Mouse (Mus musculus): ENCODE measurements around the gene Ache. TPM values are rescaled to one million over a fixed set of nuclear protein-coding genes. Genes with fewer than 3 reads are reported as not detected.

Gene Ache
- polyA plus RNA-seq, 1 experiment from 2014 or later, result 3.0 TPM

- 71% methylated on average over 6 of the region's 6 CpGs for WGBS
- Histone ChIP-seq H3K4me1 (ENCODE audit: insufficient read depth, low read length) (peaks cover 22% of the 10 kb centered on the region), H3K27me3 (ENCODE audit: insufficient read depth, low read length) (no peaks in the 10 kb centered on the region), H3K36me3 (ENCODE audit: insufficient read depth, low read length) (no peaks in the 10 kb centered on the region), H3K27ac (ENCODE audit: low read length) (peak overlapping the region; percentile 93), H3K4me2 (replicated peaks; ENCODE audit: low read depth, low read length) (no peak overlapping the region), H3K9ac (replicated peaks; ENCODE audit: low read length) (0 out of 2 replicates have a peak overlapping the region, but pooled peaks have one; percentile 81), H3K9me3 (ENCODE audit: low read length) (no peaks in the 10 kb centered on the region), H3K4me3 (ENCODE audit: low read length) (no peak overlapping the region)
- ATAC-seq (ENCODE audit: low FRiP score, low TSS enrichment), result no peak
These were observed 52.9 kb downstream of the Ache start for GRCm38 (mm10) chr5:137340222-137340621.

GRCm38 (mm10) chr5:137342407-137343012 is 55.2 kb downstream of the Ache start:
- Histone ChIP-seq H3K27ac (ENCODE audit: low read length) (no peak overlapping the region), H3K4me2 (replicated peaks; ENCODE audit: low read depth, low read length) (no peak overlapping the region)
- 50% methylated on average over 7 of the region's 7 CpGs for WGBS

DNA sequence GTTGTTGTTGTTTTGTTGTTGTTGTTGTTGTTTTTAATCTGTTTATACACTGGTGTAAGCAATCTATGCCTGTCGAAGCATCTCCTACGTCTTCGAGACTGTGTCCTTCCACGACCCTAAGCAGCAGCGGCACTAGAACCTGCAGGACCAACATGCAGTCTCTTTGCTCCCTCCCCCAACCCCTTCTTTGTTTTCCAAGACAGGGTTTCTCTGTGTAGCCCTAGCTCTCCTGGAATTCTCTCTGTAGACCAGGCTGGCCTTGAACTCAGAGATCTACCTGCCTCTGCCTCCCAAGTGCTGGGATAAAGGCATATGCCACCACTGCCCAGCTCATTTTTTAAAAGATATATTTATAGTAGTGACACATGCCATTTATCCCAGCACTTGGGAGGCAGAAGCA is 56.1 kb downstream of the Ache start:
- no peaks in the 10 kb centered on the region for H3K9me3 ChIP-seq (ENCODE audit: low read length)
- 97% methylated on average over 5 of the region's 5 CpGs for WGBS
- H3K4me2 ChIP-seq (replicated peaks; ENCODE audit: low read depth, low read length), result no peak overlapping the region
- no peak overlapping the region for H3K4me3 ChIP-seq (ENCODE audit: low read length)
- H3K27ac ChIP-seq (ENCODE audit: low read length), result no peak overlapping the region
- H3K9ac ChIP-seq (replicated peaks; ENCODE audit: low read length), result no peak overlapping the region
- no peak for ATAC-seq (ENCODE audit: low FRiP score, low TSS enrichment)
- H3K4me1 ChIP-seq (ENCODE audit: insufficient read depth, low read length), result peaks cover 42% of the 10 kb centered on the region
- no peaks in the 10 kb centered on the region for H3K27me3 ChIP-seq (ENCODE audit: insufficient read depth, low read length)
- H3K36me3 ChIP-seq (ENCODE audit: insufficient read depth, low read length), result no peaks in the 10 kb centered on the region

More at GRCm38 (mm10) chr5:137342407-137343012, 55.2 kb downstream of the Ache start:
- no peak overlapping the region for H3K4me3 ChIP-seq (ENCODE audit: low read length)
- no peaks in the 10 kb centered on the region for H3K9me3 ChIP-seq (ENCODE audit: low read length)
- ATAC-seq (ENCODE audit: low FRiP score, low TSS enrichment), result no peak
- H3K36me3 ChIP-seq (ENCODE audit: insufficient read depth, low read length), result no peaks in the 10 kb centered on the region
- H3K4me1 ChIP-seq (ENCODE audit: insufficient read depth, low read length), result peaks cover 38% of the 10 kb centered on the region
- no peaks in the 10 kb centered on the region for H3K27me3 ChIP-seq (ENCODE audit: insufficient read depth, low read length)
- H3K9ac ChIP-seq (replicated peaks; ENCODE audit: low read length), result no peak overlapping the region

- Histone ChIP-seq H3K4me1 (ENCODE audit: insufficient read depth, low read length) (peaks cover 46% of the 10 kb centered on the region), H3K4me3 (ENCODE audit: low read length) (no peak overlapping the region), H3K4me2 (replicated peaks; ENCODE audit: low read depth, low read length) (no peak overlapping the region), H3K27me3 (ENCODE audit: insufficient read depth, low read length) (no peaks in the 10 kb centered on the region), H3K27ac (ENCODE audit: low read length) (no peak overlapping the region), H3K9me3 (ENCODE audit: low read length) (no peaks in the 10 kb centered on the region), H3K36me3 (ENCODE audit: insufficient read depth, low read length) (no peaks in the 10 kb centered on the region), H3K9ac (replicated peaks; ENCODE audit: low read length) (no peak overlapping the region)
- no peak for ATAC-seq (ENCODE audit: low FRiP score, low TSS enrichment)
These were observed 56.5 kb downstream of the Ache start for GRCm38 (mm10) chr5:137343869-137344268.

Small RNA genes lying within 50 kb of the gene (microRNA-seq; reads per million reads assigned to microRNA genes)
- gene Mir7036 (1.3 reads per million), gene Mir8116 (not detected)

Other genes with a start within 250 kb of the Ache start
- 201 TPM in 2 replicates for gene Ap1s1, start 241.4 kb upstream of the Ache start, polyA plus RNA-seq (2015; fragmentation: Nextera tagmentation; extraction: Ambion mirVana)
- 0.29 and 0.53 TPM in 2 replicates for gene Serpine1, start 215.3 kb upstream of the Ache start, polyA plus RNA-seq (2015; fragmentation: Nextera tagmentation; extraction: Ambion mirVana)
- gene Trim56, start 171.3 kb upstream of the Ache start, polyA plus RNA-seq (2015; fragmentation: Nextera tagmentation; extraction: Ambion mirVana), result 9.4 and 11.9 TPM in 2 replicates
- not detected in 2 replicates for gene Muc3, start 138.2 kb upstream of the Ache start, polyA plus RNA-seq (2015; fragmentation: Nextera tagmentation; extraction: Ambion mirVana)
- gene Muc3a, start 75.1 kb upstream of the Ache start, polyA plus RNA-seq (2015; fragmentation: Nextera tagmentation; extraction: Ambion mirVana), result 0.21 and 0.32 TPM in 2 replicates
- 7.2 and 7.8 TPM in 2 replicates for gene Ufsp1, start 7.1 kb downstream of the Ache start, polyA plus RNA-seq (2015; fragmentation: Nextera tagmentation; extraction: Ambion mirVana)
- 158 and 165 TPM in 2 replicates for gene Srrt, start 20.2 kb downstream of the Ache start, polyA plus RNA-seq (2015; fragmentation: Nextera tagmentation; extraction: Ambion mirVana)
- gene Trip6, start 26.9 kb downstream of the Ache start, polyA plus RNA-seq (2015; fragmentation: Nextera tagmentation; extraction: Ambion mirVana), result 90.1 and 102 TPM in 2 replicates
- 16.3 and 16.6 TPM in 2 replicates for gene Slc12a9, start 46.1 kb downstream of the Ache start, polyA plus RNA-seq (2015; fragmentation: Nextera tagmentation; extraction: Ambion mirVana)
- gene Ephb4, start 62.6 kb downstream of the Ache start, polyA plus RNA-seq (2015; fragmentation: Nextera tagmentation; extraction: Ambion mirVana), result 53.7 and 55.3 TPM in 2 replicates
- gene Zan, start 189.5 kb downstream of the Ache start, polyA plus RNA-seq (2015; fragmentation: Nextera tagmentation; extraction: Ambion mirVana), result 0.11 and 0.17 TPM in 2 replicates
- 51.2 and 53.0 TPM in 2 replicates for gene Pop7, start 215.0 kb downstream of the Ache start, polyA plus RNA-seq (2015; fragmentation: Nextera tagmentation; extraction: Ambion mirVana)
- 11.9 and 12.2 TPM in 2 replicates for gene Gigyf1, start 231.0 kb downstream of the Ache start, polyA plus RNA-seq (2015; fragmentation: Nextera tagmentation; extraction: Ambion mirVana)
- 0.24 and 0.36 TPM in 2 replicates for gene Epo, start 245.7 kb downstream of the Ache start, polyA plus RNA-seq (2015; fragmentation: Nextera tagmentation; extraction: Ambion mirVana)
- gene Gnb2, start 246.0 kb downstream of the Ache start, polyA plus RNA-seq (2015; fragmentation: Nextera tagmentation; extraction: Ambion mirVana), result 358 and 388 TPM in 2 replicates

Measured in kidney, embryonic 16.5 days (tissue).